Mouse (Mus musculus) C2C12 (cell line): ENCODE data around the gene Impdh1. TPM values are rescaled to one million over a fixed set of nuclear protein-coding genes. Genes with fewer than 3 reads are reported as not detected.

ENCODE experiments used
- H3K27me3 ChIP-seq: one replicate; pipeline ENCODE4 v1.6.1; 2011; ENCODE audit not compliant: control insufficient read depth, insufficient read depth, insufficient read length
- H3K36me3 ChIP-seq: one replicate; pipeline ENCODE4 v1.6.1; 2011; ENCODE audit not compliant: control insufficient read depth, insufficient read depth
- H3K4me3 ChIP-seq: one replicate; pipeline ENCODE4 v1.5.1; 2011; ENCODE audit warnings: mild to moderate bottlenecking, control low read depth; ENCODE audit not compliant: poor library complexity, insufficient read depth, severe bottlenecking
- H3K79me2 ChIP-seq: one replicate; pipeline ENCODE4 v1.6.1; 2011; ENCODE audit not compliant: control insufficient read depth, insufficient read depth
- H3K79me3 ChIP-seq: one replicate; pipeline ENCODE4 v1.6.1; 2011; ENCODE audit warnings: low read depth, control low read depth
- H3ac ChIP-seq: one replicate; pipeline ENCODE3; 2011; ENCODE audit warnings: low read depth; ENCODE audit not compliant: control insufficient read depth, insufficient read length
- CEBPB ChIP-seq: IDR thresholded peaks from one replicate; pipeline ENCODE4 v1.6.1; 2011; ENCODE audit warnings: low read depth, mild to moderate bottlenecking, control low read depth, moderate library complexity
- CTCF ChIP-seq: IDR thresholded peaks from one replicate; pipeline ENCODE4 v1.5.1; 2011; ENCODE audit not compliant: control insufficient read depth, insufficient read depth, insufficient read length
- FOSL1 ChIP-seq: IDR thresholded peaks from one replicate; pipeline ENCODE4 v1.8.0; 2011; ENCODE audit warnings: mild to moderate bottlenecking, low read length; ENCODE audit not compliant: poor library complexity, insufficient read depth, severe bottlenecking
- MAX ChIP-seq: IDR thresholded peaks from one replicate; pipeline ENCODE4 v1.6.1; 2011; ENCODE audit warnings: mild to moderate bottlenecking, control low read depth
- MYOD1 ChIP-seq: IDR thresholded peaks from one replicate; pipeline ENCODE4 v1.6.1; 2011; ENCODE audit warnings: low read depth; ENCODE audit not compliant: control insufficient read depth, insufficient read length
- MYOG ChIP-seq: IDR thresholded peaks from one replicate; pipeline ENCODE4 v1.6.1; 2011; ENCODE audit not compliant: control insufficient read depth, insufficient read length; ENCODE audit errors: extremely low read depth
- USF1 ChIP-seq: IDR thresholded peaks from one replicate; pipeline ENCODE4 v1.6.1; 2011; ENCODE audit warnings: low read depth, mild to moderate bottlenecking, control low read depth, moderate library complexity
- polyA plus RNA-seq: library from polyadenylated mRNA; unstranded; fragments of >200 nt; fragmentation: generic; extraction: Trizol; gene quantifications from one replicate; pipeline ENCODE4 v1.2.1, GENCODE M21; 2012; ENCODE audit warnings: missing spikeins

Impdh1 gene
- polyA plus RNA-seq, 1 experiment = 65.9 TPM

GRCm38 (mm10) chr6:29247072-29247471 lies 30.9 kb upstream of the Impdh1 start:
- Histone ChIP-seq H3K79me2 (no peaks in the 10 kb centered on the region), H3K79me3 (no peaks in the 10 kb centered on the region), H3K27me3 (no peaks in the 10 kb centered on the region), H3ac (no peak overlapping the region), H3K36me3 (no peaks in the 10 kb centered on the region), H3K4me3 (no peak overlapping the region)
- TF ChIP-seq FOSL1 (no peak), MYOD1 (no peak), USF1 (no peak), MYOG (no peak), MAX (no peak), CEBPB (no peak), CTCF (no peak)

GRCm38 (mm10) chr6:29246585-29246984 lies 30.4 kb upstream of the Impdh1 start:
- H3K79me2 ChIP-seq = no peaks in the 10 kb centered on the region
- no peaks in the 10 kb centered on the region for H3K36me3 ChIP-seq
- no peak overlapping the region for H3ac ChIP-seq
- no peaks in the 10 kb centered on the region for H3K27me3 ChIP-seq
- no peaks in the 10 kb centered on the region for H3K79me3 ChIP-seq
- TF ChIP-seq CEBPB (no peak), MAX (no peak), CTCF (no peak), FOSL1 (no peak), MYOD1 (no peak), USF1 (no peak), MYOG (no peak)
- no peak overlapping the region for H3K4me3 ChIP-seq

GRCm38 (mm10) chr6:29246183-29246582 lies 30.0 kb upstream of the Impdh1 start:
- Histone ChIP-seq H3K79me2 (no peaks in the 10 kb centered on the region), H3K79me3 (no peaks in the 10 kb centered on the region), H3ac (no peak overlapping the region), H3K36me3 (no peaks in the 10 kb centered on the region), H3K27me3 (no peaks in the 10 kb centered on the region), H3K4me3 (no peak overlapping the region)
- TF ChIP-seq MAX (no peak), CTCF (no peak), FOSL1 (no peak), USF1 (no peak), CEBPB (no peak), MYOD1 (no peak), MYOG (no peak)

GRCm38 (mm10) chr6:29245272-29246120 lies 29.3 kb upstream of the Impdh1 start:
- peak; percentile 50 for TF ChIP-seq CEBPB
- no peak for TF ChIP-seq MYOG
- H3ac ChIP-seq = no peak overlapping the region

GRCm38 (mm10) chr6:29242265-29242664 lies 26.1 kb upstream of the Impdh1 start:
- Histone ChIP-seq H3K79me2 (no peaks in the 10 kb centered on the region), H3K79me3 (no peaks in the 10 kb centered on the region), H3K27me3 (no peaks in the 10 kb centered on the region), H3ac (no peak overlapping the region), H3K36me3 (no peaks in the 10 kb centered on the region), H3K4me3 (no peak overlapping the region)
- no peak for TF ChIP-seq MYOG

More at GRCm38 (mm10) chr6:29245272-29246120, 29.3 kb upstream of the Impdh1 start:
- no peaks in the 10 kb centered on the region for H3K27me3 ChIP-seq
- H3K36me3 ChIP-seq = no peaks in the 10 kb centered on the region
- H3K79me3 ChIP-seq = no peaks in the 10 kb centered on the region
- no peak overlapping the region for H3K4me3 ChIP-seq
- H3K79me2 ChIP-seq = no peaks in the 10 kb centered on the region

GRCm38 (mm10) chr6:29241697-29242096 lies 25.5 kb upstream of the Impdh1 start:
- no peak overlapping the region for H3ac ChIP-seq
- H3K27me3 ChIP-seq = no peaks in the 10 kb centered on the region
- H3K4me3 ChIP-seq = no peak overlapping the region
- H3K79me2 ChIP-seq = no peaks in the 10 kb centered on the region
- H3K79me3 ChIP-seq = no peaks in the 10 kb centered on the region
- TF ChIP-seq USF1 (no peak), MAX (no peak)
- H3K36me3 ChIP-seq = no peaks in the 10 kb centered on the region
